Mouse (Mus musculus) CD8-positive naive resting alpha-beta T cell, adult 2 months (primary cell): ENCODE results near the gene Hoxc4.

Experiments
- DNase-seq, 2 experiments: peaks; one replicate each; pipeline ENCODE4 v3.0.0; 2022; ENCODE audit warnings: low read depth in 2 of 2, low spot score in 2 of 2

Gene Hoxc4

GRCm38 (mm10) chr15:103037579-103037978 is 18.8 kb downstream of the Hoxc4 start:
- no peak for DNase-seq

- no peak for DNase-seq
These were observed 20.2 kb downstream of the Hoxc4 start for GRCm38 (mm10) chr15:103038701-103039480.

DNA sequence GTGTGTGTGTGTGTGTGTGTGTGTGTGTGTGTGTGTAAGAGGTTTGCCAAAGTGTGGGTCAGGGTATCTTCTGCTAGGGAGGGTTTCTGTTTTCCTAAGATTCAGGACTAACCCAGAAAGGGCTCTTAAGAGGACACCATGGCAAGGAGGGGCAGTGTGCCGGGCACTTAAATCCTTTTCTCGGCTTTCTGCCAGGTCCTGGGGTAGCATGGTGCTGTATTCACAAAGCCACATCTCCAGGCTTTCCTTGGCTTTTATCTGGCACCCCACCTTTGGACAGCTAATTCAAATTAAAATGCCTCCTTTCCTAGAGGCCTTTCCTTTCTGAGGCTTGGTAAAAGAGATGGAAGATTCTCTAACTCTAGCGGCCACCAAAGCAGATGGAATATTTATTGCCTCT is 20.9 kb downstream of the Hoxc4 start:
- no peak for DNase-seq

GRCm38 (mm10) chr15:103040601-103041000 is 21.9 kb downstream of the Hoxc4 start:
- no peak for DNase-seq

DNA sequence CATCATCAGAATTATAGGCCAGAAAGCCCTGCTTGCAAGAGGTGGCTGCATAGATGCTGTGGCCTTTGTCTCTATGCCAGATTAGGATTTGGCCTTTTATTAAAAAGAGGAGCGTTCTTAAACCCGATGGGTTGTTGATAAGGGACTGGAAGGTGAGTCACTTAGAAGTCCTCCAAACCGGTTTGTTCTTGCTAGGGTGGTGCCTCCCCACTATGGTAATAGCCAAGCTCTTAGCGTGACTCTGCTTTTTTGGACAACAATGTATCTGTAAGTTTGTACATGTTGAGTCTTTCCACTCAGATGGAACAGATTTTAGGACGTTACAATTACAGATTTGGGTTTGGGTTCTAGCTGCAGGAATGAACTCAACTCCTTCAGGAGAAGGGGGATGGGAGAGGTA is 22.9 kb downstream of the Hoxc4 start:
- DNase-seq = no peak

GRCm38 (mm10) chr15:103042209-103042608 is 23.5 kb downstream of the Hoxc4 start:
- no peak for DNase-seq

DNA sequence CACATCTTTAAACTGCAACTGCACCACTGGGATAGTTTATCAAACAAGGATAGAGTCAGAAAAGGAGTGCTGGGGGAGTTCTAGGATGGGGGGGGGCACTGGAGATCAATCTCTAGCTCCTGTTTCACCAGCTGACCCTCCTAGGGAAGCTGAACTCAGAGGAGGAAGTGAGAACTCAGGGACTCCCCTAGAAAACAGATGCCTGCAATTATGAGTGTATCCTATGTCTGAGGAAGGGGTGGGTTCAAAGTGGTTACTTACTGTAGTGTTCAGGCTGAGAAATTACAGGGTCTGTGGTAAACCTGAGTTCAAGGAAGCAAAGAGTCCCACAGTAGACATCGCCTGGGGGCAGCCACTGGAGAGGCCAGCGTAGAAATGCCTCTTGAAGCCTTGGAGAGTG is 32.9 kb downstream of the Hoxc4 start:
- no peak for DNase-seq

- DNase-seq = no peak
These were observed 34.5 kb downstream of the Hoxc4 start for GRCm38 (mm10) chr15:103053210-103053609.

DNA sequence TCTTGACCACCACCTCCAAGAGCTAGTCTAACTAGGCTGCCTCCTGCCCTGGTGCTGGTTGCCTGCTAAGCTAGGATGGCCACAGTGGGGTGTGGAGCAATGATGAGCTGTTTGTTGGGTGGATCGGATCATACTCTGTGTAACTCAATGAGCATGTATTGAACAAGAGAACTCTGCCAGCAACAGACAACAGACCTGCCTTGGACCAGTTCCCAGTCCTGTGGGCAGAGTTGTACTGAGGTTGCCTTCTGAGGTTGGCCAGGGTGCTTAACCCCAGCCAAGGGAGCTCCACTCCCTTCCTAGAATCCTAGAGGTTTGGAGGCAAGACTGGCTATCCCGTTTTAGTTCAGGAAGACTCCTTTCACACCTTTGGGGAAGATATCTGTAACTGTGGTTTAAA is 37.7 kb downstream of the Hoxc4 start:
- DNase-seq = no peak

- no peak for DNase-seq
These were observed 40.0 kb downstream of the Hoxc4 start for GRCm38 (mm10) chr15:103058715-103059114.

GRCm38 (mm10) chr15:103059393-103059992 is 40.8 kb downstream of the Hoxc4 start:
- no peak for DNase-seq

DNA sequence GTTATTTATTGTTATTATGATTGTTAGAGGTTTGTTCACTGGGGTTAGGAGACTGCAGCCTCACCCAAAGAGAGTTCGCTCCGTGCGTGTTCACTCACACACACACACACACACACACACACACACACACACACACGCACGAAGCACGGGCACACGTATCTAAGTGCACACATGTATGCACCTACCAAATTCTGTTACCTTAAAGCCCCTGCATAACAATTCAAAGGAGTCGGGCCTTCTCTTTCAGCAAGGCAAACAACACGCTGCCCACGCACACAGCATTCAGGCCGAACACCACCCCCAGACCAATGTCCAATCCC is 41.2 kb downstream of the Hoxc4 start:
- no peak for DNase-seq

DNA sequence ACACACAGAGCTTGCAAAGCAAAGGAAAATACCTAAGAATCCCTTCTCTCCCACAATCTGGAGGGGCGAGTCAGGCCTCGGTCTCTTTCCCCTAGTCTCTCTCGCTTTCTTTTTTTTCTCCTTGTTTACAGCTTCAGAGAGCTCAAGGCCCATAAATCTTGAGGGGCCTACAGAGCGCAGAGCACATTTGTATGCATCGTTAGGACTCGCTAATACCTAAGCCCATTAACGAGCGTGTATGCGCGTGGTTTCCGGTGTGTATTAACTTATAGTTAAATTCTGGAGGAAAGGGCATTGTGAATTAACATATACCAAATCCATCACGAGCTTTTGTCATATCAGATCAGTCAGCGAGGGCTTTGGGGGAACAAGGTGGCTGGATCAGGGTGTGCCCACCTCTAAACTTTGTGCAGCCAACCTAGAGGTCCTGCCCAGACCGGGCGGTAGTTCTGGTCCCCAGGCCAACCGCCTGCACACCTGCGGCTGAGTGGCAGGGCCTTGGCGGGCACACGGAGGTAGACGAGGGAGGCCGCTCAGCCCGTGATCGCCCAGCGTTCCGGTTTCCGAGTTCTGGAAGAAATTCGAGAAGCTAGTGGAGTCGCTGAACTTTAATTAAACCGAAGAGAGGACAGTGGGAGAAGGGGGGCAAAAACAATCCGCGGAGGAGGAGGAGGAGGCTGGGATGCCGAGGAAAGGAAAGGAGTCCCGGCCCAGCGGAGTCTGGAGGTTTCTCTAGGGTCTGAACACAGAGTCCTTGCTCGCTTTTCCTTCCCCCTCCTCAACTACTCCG is 41.8 kb downstream of the Hoxc4 start:
- no peak for DNase-seq

DNA sequence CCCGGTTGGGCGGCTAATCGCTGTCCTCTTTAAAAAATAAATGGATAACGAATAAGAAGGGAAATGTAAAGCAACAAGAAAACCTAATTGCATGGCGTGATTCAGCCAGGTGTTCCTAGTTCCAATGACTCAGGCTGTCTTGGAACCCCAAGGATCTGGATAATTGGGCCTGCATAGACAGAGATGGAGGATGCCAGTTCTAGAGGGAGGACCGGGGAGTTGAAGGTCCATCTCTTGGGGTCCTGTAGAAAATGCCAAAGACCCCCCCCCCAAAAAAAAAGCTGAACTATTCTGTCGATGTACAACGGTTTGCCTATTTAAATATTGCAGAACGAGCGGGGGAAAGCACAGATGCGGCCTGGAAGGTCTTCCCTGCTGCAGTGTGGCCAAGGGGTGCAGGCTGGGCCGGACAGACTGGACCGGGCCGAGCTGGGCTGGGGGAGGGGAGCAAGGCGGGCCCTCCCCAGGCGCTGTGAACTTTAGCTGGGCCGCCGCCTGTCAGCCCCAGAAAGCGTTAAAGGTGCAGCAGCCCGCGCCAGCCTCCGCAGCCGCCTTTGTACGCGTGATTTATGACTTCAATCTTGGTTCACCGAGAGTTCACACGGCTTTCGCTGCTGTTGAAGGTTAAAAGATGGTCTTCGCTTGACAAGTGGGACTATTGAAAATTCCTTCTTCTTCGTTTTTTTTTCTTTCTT is 42.5 kb downstream of the Hoxc4 start:
- no peak for DNase-seq

- no peak for DNase-seq
These were observed 43.3 kb downstream of the Hoxc4 start for GRCm38 (mm10) chr15:103061988-103062387.

DNA sequence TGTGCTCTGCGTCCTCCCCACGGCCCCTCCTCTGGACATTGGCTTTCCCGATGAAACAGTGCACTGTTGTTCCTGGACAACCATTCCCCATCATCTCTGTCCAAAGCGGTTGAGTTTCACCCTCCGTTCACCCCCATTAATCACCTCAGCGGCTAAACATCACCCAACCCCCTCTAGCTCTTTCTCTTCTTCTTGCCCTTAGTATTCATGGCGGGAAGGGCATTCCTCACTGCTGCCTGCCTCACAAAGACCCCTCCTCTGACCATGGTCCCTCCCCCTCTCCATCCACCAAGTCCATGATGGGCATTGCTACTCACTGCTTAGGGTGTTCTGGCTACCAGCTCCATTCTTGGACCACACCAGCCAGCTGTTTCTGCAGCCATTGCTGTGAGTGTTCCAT is 46.9 kb downstream of the Hoxc4 start:
- DNase-seq = no peak

DNA sequence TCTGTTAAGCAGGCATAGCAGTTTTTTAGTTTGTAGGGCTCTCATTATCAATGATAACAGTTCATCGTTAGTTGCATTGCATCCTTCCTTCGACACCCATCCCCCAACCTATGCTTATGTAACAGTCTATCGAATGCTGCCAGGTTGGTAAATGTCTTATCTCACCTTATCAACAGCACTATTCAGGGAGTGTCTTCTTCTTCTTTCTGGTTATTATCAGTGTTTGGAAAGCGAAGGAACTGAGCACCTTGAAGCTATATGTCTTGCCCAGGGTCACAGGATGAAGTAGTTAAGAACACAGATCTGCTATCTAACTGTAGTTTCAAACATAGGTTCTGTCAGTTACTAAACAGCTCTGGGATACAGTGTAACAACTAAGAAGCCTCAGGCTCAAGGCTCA is 49.0 kb downstream of the Hoxc4 start:
- no peak for DNase-seq

- DNase-seq = no peak
These were observed 50.4 kb downstream of the Hoxc4 start for GRCm38 (mm10) chr15:103069173-103069572.

- DNase-seq = no peak
These were observed 52.5 kb downstream of the Hoxc4 start for GRCm38 (mm10) chr15:103071266-103071665.

- DNase-seq = no peak
These were observed 56.1 kb downstream of the Hoxc4 start for GRCm38 (mm10) chr15:103074663-103075415.

GRCm38 (mm10) chr15:103077673-103078072 is 58.9 kb downstream of the Hoxc4 start:
- no peak for DNase-seq
